Mouse (Mus musculus) lung, adult 2 months (tissue): Measurements from ENCODE around the gene Tbck. TPM values are rescaled to one million over a fixed set of nuclear protein-coding genes. Genes with fewer than 3 reads are reported as not detected.
A peak's percentile ranks its signal among the peaks of the same experiment; 100 is the strongest.

Experiments used
- DNase-seq: peaks from one replicate; pipeline ENCODE4 v3.0.0; 2022
- H3K4me1 ChIP-seq: fragments of 200-500 bp; 2 replicates; pipeline ENCODE4 v1.6.1; 2011; ENCODE audit warnings: low read length; ENCODE audit not compliant: control insufficient read depth, insufficient read depth
- H3K4me3 ChIP-seq: fragments of 200-500 bp; replicated peaks from 2 replicates; pipeline ENCODE3; 2011; ENCODE audit warnings: low read depth, mild to moderate bottlenecking, control low read depth, low read length; ENCODE audit errors: extremely low read depth
- CTCF ChIP-seq: fragments of 200-500 bp; IDR thresholded peaks from 2 replicates; pipeline ENCODE4 v1.5.1; 2011; ENCODE audit warnings: mild to moderate bottlenecking, low read length, control low read depth; ENCODE audit not compliant: insufficient read depth
- POLR2A ChIP-seq: fragments of 200-500 bp; IDR thresholded peaks from 2 replicates; pipeline ENCODE4 v1.6.1; 2011; ENCODE audit warnings: low read depth, mild to moderate bottlenecking, control low read depth, low read length, borderline replicate concordance; ENCODE audit errors: extremely low read depth
- WGBS: fragments of 180-500 bp; shearing (Covaris S2); methylation state at CpG from one replicate; pipeline ENCODE4 v1.1.7; 2018; 5-methylcytosine and 5-hydroxymethylcytosine counted together
- polyA plus RNA-seq: library from polyadenylated mRNA; depleted of rRNA; stranded (reverse); fragments of >200 nt; gene quantifications from 2 replicates; pipeline ENCODE4 v1.2.3, GENCODE M21; 2012

The Tbck gene
- polyA plus RNA-seq, 1 experiment, result 4.0 TPM

DNA sequence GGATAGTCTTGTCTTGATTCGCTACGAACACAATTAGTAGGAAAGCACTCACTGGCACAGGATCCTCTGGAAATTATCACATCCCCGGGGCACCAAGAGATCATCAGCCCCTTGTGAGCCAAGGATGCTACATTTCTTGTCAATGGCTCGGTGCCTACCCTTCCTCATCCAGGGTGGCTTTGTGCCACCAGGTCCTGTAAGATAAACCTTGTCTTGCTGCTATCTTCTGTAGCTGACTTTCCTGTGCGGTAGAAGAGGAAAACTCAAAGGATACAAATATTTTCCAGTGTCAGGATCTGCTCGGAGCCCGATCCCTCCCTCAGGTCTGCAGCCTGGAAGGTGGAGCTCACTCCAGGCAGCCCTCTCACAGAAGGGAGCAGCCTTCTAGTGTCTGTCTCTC lies 175.6 kb downstream of the Tbck start:
- no peak for DNase-seq
- TF ChIP-seq POLR2A, result no peak
- no peak for TF ChIP-seq CTCF
- Histone ChIP-seq H3K4me3 (no peak overlapping the region), H3K4me1 (peaks cover 4% of the 10 kb centered on the region)
- 59% methylated on average over 7 of the region's 7 CpGs for WGBS

DNA sequence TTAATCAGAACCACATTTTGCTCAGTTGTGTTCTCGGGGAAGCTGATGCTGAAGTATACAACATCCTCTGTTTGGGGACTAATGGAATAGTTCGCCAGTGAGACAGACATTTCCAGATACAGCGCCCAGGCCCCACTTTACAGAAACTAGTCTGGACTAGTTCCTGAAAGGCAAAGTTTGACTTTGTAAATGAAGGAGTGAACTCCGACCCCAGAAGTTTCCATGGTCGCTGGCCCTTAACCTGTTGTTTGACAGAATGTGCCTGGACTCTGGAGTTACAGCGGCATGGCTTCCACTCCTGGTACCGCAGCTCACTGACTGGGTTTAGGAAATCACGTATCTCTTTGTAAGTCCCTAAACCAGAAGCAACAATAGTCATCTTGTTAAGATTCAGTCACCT lies 176.9 kb downstream of the Tbck start:
- 71% methylated on average over 8 of the region's 8 CpGs for WGBS
- no peak for TF ChIP-seq CTCF
- TF ChIP-seq POLR2A, result no peak
- DNase-seq, result no peak
- H3K4me3 ChIP-seq, result no peak overlapping the region
- peaks cover 4% of the 10 kb centered on the region for H3K4me1 ChIP-seq

DNA sequence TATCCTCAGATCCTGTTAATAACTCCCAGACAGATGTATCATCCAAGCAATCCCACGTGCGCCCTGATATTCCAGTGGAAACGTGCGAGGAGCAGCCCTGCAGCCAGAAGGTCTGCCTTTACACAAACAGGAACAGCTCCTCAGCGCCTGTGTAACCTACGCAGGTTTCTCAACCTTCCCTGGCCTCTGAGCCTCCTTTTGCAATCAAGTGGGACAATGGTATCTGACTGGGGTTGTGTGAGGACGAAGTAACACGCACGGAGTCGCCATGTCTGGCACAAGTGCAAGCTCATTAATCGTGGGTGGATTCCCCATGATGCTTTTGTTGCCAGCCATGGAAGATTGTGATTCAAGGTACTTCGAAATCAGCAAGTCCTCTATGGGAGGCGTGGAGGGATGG lies 179.9 kb downstream of the Tbck start:
- H3K4me3 ChIP-seq, result no peak overlapping the region
- DNase-seq, result no peak
- TF ChIP-seq POLR2A (no peak), CTCF (no peak)
- 45% methylated on average over 13 of the region's 13 CpGs for WGBS
- peaks cover 2% of the 10 kb centered on the region; the same call in 1 of the 2 replicates for H3K4me1 ChIP-seq

DNA sequence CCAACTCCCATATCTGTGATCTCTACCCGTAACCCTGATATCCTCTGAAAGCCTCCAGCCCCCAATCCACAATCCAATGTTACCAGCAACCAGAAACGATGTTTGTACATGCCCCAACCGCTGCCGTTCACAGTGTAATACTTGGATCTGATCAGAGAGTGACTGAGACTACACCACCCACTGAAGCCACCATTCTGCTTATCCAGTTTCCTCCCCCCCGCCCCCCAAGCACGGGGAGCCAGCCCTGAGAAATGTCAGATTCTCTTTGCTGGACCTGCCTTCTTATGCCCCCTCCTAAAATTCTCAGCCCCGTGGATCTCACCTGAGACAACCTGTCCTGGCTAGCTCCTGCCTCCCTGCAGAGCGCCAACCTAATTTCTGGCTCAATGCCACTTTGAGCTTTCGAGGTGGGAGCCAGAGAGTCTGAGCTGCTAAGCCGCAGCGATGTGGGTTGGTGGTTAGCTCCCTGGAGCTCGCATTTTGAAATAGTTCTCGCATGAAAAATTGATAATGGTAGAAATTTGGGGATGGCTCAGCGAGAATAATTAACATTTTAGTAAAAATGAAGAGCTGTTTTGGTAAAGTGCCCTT lies 180.5 kb downstream of the Tbck start:
- Histone ChIP-seq H3K4me3 (no peak overlapping the region), H3K4me1 (peaks cover 4% of the 10 kb centered on the region; the same call in 1 of the 2 replicates)
- WGBS, result 61% methylated on average over 14 of the region's 14 CpGs
- DNase-seq, result no peak
- no peak for TF ChIP-seq CTCF
- no peak for TF ChIP-seq POLR2A

DNA sequence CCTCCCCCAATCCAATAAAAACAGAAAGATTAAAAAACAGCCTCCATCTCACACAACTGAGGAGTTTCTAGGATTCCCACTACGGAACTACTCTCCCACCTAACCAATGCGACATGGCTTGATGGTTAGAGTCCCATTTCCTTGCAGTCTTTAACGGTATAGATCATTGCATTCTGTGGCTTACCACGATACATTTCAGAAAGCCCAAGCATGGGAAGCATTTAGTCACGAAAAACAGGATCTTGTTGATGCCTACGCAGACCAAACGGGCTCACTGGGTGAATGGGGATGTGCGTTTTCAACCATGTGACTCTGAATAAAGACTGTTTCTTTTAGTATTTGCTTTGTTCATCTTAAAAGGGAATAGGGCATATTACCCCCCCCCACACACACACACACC lies 181.0 kb downstream of the Tbck start:
- Histone ChIP-seq H3K4me3 (no peak overlapping the region), H3K4me1 (peaks cover 4% of the 10 kb centered on the region; the same call in 1 of the 2 replicates)
- 84% methylated on average over 8 of the region's 8 CpGs for WGBS
- TF ChIP-seq POLR2A (no peak), CTCF (no peak)
- DNase-seq, result no peak

DNA sequence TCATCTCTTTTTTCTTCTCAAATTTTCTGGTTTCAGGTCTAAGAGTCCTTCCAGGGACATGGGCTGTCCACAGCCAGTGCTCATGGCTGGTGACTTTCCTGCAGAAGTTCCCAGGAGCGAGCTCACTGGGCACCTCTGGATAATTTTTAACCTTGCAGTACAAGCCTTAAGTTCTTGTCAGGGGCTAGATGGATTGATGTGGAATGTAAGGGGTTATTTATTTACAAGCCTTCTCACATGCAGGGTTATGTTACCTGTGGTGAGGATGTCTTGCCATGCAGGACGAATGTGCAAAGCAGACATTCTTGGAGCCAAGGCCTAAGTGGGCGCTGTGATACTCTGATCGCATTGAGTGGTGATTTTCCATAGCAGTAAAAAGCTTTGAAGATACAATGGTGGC lies 181.7 kb downstream of the Tbck start:
- no peak for DNase-seq
- 92% methylated on average over 4 of the region's 4 CpGs for WGBS
- TF ChIP-seq POLR2A (no peak), CTCF (no peak)

DNA sequence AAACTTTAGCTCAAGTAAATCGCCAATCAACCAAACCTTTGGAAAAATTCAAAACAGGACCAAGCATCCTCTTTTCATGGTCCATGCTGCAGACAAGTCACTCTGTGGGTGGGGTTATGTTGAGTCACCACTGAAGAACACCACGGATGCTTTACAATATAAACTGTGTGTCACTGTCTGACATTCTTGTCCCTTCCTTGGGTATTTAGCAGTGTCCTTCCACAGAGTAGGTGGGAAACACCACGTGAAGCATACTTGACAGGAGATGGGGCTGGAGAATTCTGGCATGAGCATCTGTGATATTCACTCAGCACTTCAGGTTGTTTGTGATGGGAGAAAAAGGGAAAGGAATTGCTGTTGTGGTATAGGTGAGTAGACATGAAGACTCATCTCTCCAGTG lies 183.0 kb downstream of the Tbck start:
- WGBS, result 78% methylated on average over 3 of the region's 3 CpGs
- Histone ChIP-seq H3K4me3 (no peak overlapping the region), H3K4me1 (peaks cover 9% of the 10 kb centered on the region)
- no peak for TF ChIP-seq CTCF
- no peak for TF ChIP-seq POLR2A
- no peak for DNase-seq

More for the DNA sequence above, 181.7 kb downstream of the Tbck start:
- no peak overlapping the region for H3K4me3 ChIP-seq
- peaks cover 4% of the 10 kb centered on the region; the same call in 1 of the 2 replicates for H3K4me1 ChIP-seq

DNA sequence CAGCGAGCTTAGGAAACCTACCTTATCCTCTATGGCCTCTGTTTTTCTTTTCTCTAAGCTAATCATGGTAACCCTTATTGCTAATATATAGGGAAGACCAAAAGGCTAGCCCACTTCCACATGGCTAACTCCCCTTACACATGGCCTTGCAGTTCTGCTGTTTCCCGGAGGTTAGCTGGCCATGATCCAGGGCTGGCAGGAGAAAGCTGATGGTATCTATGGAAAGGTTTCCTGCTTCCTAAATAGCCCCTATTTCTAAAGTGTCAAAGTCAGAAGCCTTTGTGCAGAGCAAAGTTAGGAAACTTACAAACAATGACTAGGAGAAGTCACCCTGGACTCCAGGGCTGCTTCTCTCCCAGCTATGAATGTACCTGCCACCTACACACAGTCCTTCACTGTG lies 184.9 kb downstream of the Tbck start:
- Histone ChIP-seq H3K4me1 (peaks cover 12% of the 10 kb centered on the region), H3K4me3 (no peak overlapping the region)
- DNase-seq, result no peak
- TF ChIP-seq POLR2A, result no peak
- TF ChIP-seq CTCF, result no peak
- 54% methylated on average over 2 of the region's 2 CpGs for WGBS

DNA sequence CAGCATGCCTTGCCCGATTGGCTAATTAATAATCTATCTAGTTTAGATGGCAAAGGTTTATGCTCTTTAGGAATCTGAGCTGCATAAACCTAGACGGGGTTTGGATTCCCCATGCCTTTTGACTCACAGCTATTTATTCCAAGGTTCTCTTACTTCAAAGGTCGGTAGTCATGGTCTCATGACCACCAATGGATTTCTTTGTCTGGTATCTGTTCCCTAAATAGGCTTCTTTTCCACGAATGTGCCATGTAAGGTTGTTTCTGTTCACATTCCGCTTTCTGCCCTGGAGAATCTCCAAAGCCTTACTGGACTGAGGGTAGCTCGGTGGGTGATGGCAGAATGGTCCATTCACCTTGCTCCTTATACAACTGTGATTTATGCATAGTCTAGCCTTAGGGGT lies 186.1 kb downstream of the Tbck start:
- DNase-seq, result no peak
- 92% methylated on average over 6 of the region's 6 CpGs for WGBS
- TF ChIP-seq CTCF (no peak), POLR2A (no peak)
- H3K4me3 ChIP-seq, result no peak overlapping the region
- peaks cover 12% of the 10 kb centered on the region for H3K4me1 ChIP-seq

DNA sequence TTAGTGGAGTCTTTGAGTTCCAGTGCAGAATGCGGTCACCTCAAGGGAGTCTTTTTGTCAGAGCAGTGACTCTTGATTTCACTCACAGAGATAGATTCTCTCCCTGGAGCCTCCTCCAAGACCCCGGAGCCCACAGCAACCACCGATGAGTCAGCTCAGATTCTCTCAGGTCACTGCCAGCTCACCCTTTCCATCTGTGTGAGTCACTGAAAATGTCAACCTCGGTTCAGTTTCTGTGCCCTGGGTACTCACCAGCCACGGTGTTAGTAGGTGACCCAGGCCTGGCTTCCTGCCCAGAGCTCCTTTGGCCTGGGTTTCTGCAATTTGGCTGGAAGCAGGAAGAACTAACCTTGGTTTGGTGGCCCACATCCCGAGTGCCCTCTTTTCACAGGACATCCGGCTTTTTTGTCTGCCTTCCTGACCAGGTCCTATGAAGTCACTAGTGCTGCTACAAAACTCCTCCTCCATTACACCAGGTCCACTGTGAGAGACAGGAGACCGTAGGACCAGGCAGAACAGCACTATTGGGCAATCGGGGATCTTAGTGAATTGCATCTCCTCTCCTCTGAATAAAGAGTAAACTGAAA lies 187.5 kb downstream of the Tbck start:
- peak; percentile 36 for DNase-seq
- H3K4me1 ChIP-seq, result peaks cover 16% of the 10 kb centered on the region
- H3K4me3 ChIP-seq, result no peak overlapping the region
- no peak for TF ChIP-seq POLR2A
- TF ChIP-seq CTCF, result no peak
- WGBS, result 29% methylated on average over 9 of the region's 9 CpGs
